Mouse (Mus musculus) hindbrain, embryonic 16.5 days (tissue): Measurements from ENCODE around the gene Lsamp. TPM values are rescaled to one million over a fixed set of nuclear protein-coding genes. Genes with fewer than 3 reads are reported as not detected.

ENCODE experiments used
- ATAC-seq: fragments of 200-750 bp; cut with Nextera tagmentation; 2 replicates; pipeline ENCODE4 v1.8.0; 2017; ENCODE audit warnings: moderate TSS enrichment, moderate library complexity
- H3K27ac ChIP-seq: fragments of 300-500 bp; sonication (generic); 2 replicates; pipeline ENCODE4 v1.5.1; 2014; ENCODE audit warnings: low read depth, mild to moderate bottlenecking, control low read depth, low read length, moderate library complexity
- H3K27me3 ChIP-seq: fragments of 300-500 bp; sonication (generic); replicated peaks from 2 replicates; pipeline ENCODE4 v1.6.1; 2014; ENCODE audit warnings: low read length; ENCODE audit not compliant: control insufficient read depth, insufficient read depth
- H3K36me3 ChIP-seq: fragments of 300-500 bp; sonication (generic); 2 replicates; pipeline ENCODE4 v1.6.1; 2014; ENCODE audit warnings: mild to moderate bottlenecking, low read length, moderate library complexity, mixed read lengths; ENCODE audit not compliant: control insufficient read depth, insufficient read depth
- H3K4me1 ChIP-seq: fragments of 300-500 bp; sonication (generic); 2 replicates; pipeline ENCODE4 v1.6.1; 2014; ENCODE audit warnings: low read depth, low read length; ENCODE audit not compliant: control insufficient read depth, insufficient read depth
- H3K4me2 ChIP-seq: fragments of 300-500 bp; sonication (generic); 2 replicates; pipeline ENCODE4 v1.6.1; 2014; ENCODE audit warnings: mild to moderate bottlenecking, low read length, control low read depth, moderate library complexity
- H3K4me3 ChIP-seq: fragments of 300-500 bp; sonication (generic); 2 replicates; pipeline ENCODE4 v1.5.1; 2014; ENCODE audit warnings: mild to moderate bottlenecking, low read length, control low read depth, moderate library complexity
- H3K9ac ChIP-seq: fragments of 300-500 bp; sonication (generic); 2 replicates; pipeline ENCODE4 v1.6.1; 2014; ENCODE audit warnings: low read depth, mild to moderate bottlenecking, control low read depth, low read length, moderate library complexity
- H3K9me3 ChIP-seq: fragments of 300-500 bp; sonication (generic); 2 replicates; pipeline ENCODE4 v1.6.1; 2014; ENCODE audit warnings: mild to moderate bottlenecking, low read length, moderate library complexity; ENCODE audit not compliant: control insufficient read depth
- WGBS: fragments of 180-500 bp; shearing (Covaris S2); extraction: QIAGEN DNeasy Blood & Tissue Kit; methylation state at CpG from one replicate; pipeline ENCODE4 v1.1.7; 2014; 5-methylcytosine and 5-hydroxymethylcytosine counted together
- polyA plus RNA-seq: library from polyadenylated mRNA; unstranded; fragments of >200 nt; fragmentation: Nextera tagmentation; extraction: Ambion mirVana; gene quantifications from 2 replicates; pipeline ENCODE4 v1.2.1, GENCODE M21; 2015

The Lsamp gene
- polyA plus RNA-seq, 1 experiment from 2014 or later: 107 TPM

DNA sequence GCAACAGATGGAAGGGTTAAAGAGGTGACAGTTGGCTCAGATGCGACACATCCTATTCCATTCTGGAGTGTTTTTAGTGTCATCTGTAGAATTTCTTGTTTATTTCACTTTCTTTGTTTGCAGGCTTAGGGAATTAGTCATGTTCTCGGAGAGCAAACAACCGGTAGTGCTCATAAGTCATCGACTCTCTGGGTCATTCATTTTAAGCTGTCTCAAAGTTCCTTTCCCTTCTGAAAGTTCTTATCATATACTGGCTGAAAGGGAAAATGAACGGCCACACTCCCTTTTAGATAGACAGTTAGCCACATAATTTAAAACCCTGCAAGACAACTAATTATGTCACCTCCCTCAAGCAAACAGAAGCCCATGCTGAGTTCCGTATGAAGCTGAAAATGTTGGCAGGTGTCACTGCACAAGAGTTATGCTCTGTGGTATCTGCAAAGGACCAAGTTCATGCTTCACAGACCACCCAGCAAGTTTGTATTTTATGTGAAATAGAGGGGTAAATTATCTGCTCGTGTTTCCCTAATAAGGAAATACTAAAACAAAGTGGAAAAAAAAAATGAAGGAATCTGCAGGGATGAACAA lies 1079.2 kb downstream of the Lsamp start:
- Histone ChIP-seq H3K27me3 (no peaks in the 10 kb centered on the region), H3K9ac (no peak overlapping the region), H3K27ac (no peak overlapping the region), H3K4me3 (no peak overlapping the region), H3K36me3 (no peaks in the 10 kb centered on the region), H3K4me1 (no peaks in the 10 kb centered on the region), H3K4me2 (no peak overlapping the region), H3K9me3 (no peaks in the 10 kb centered on the region)
- ATAC-seq: no peak
- 66% methylated on average over 7 of the region's 7 CpGs for WGBS

- Histone ChIP-seq H3K9me3 (no peaks in the 10 kb centered on the region), H3K4me3 (no peak overlapping the region), H3K4me2 (no peak overlapping the region), H3K27ac (no peak overlapping the region), H3K27me3 (no peaks in the 10 kb centered on the region), H3K36me3 (no peaks in the 10 kb centered on the region), H3K4me1 (no peaks in the 10 kb centered on the region), H3K9ac (no peak overlapping the region)
- WGBS: 93% methylated on average over 2 of the region's 2 CpGs
- ATAC-seq: no peak
Measured at GRCm38 (mm10) chr16:41073470-41073869, 1089.3 kb downstream of the Lsamp start.

- H3K27me3 ChIP-seq: no peaks in the 10 kb centered on the region
- no peak overlapping the region for H3K9ac ChIP-seq
- no peaks in the 10 kb centered on the region for H3K36me3 ChIP-seq
- WGBS: 94% methylated on average over 2 of the region's 2 CpGs
- H3K4me2 ChIP-seq: no peak overlapping the region
- H3K4me3 ChIP-seq: no peak overlapping the region
- no peaks in the 10 kb centered on the region for H3K4me1 ChIP-seq
- H3K27ac ChIP-seq: no peak overlapping the region
- no peaks in the 10 kb centered on the region for H3K9me3 ChIP-seq
- ATAC-seq: no peak
Measured at GRCm38 (mm10) chr16:41088648-41089047, 1104.5 kb downstream of the Lsamp start.

- H3K36me3 ChIP-seq: no peaks in the 10 kb centered on the region
- H3K4me1 ChIP-seq: no peaks in the 10 kb centered on the region
- H3K4me2 ChIP-seq: no peak overlapping the region
- 57% methylated on average over 2 of the region's 2 CpGs for WGBS
- H3K27ac ChIP-seq: no peak overlapping the region
- no peaks in the 10 kb centered on the region for H3K27me3 ChIP-seq
- ATAC-seq: no peak
- H3K4me3 ChIP-seq: no peak overlapping the region
- H3K9ac ChIP-seq: no peak overlapping the region
- no peaks in the 10 kb centered on the region for H3K9me3 ChIP-seq
Measured at GRCm38 (mm10) chr16:41090092-41090491, 1105.9 kb downstream of the Lsamp start.

GRCm38 (mm10) chr16:41091259-41091658 lies 1107.1 kb downstream of the Lsamp start:
- Histone ChIP-seq H3K9ac (no peak overlapping the region), H3K27ac (no peak overlapping the region), H3K27me3 (no peaks in the 10 kb centered on the region), H3K4me1 (no peaks in the 10 kb centered on the region), H3K4me3 (no peak overlapping the region), H3K36me3 (no peaks in the 10 kb centered on the region), H3K4me2 (no peak overlapping the region), H3K9me3 (no peaks in the 10 kb centered on the region)
- no peak for ATAC-seq

GRCm38 (mm10) chr16:41102805-41103204 lies 1118.6 kb downstream of the Lsamp start:
- Histone ChIP-seq H3K36me3 (no peaks in the 10 kb centered on the region), H3K27me3 (no peaks in the 10 kb centered on the region), H3K27ac (no peak overlapping the region), H3K9ac (no peak overlapping the region), H3K4me2 (no peak overlapping the region), H3K4me1 (no peaks in the 10 kb centered on the region), H3K4me3 (no peak overlapping the region), H3K9me3 (no peaks in the 10 kb centered on the region)
- no peak for ATAC-seq
- WGBS: 87% methylated on average over 3 of the region's 3 CpGs

DNA sequence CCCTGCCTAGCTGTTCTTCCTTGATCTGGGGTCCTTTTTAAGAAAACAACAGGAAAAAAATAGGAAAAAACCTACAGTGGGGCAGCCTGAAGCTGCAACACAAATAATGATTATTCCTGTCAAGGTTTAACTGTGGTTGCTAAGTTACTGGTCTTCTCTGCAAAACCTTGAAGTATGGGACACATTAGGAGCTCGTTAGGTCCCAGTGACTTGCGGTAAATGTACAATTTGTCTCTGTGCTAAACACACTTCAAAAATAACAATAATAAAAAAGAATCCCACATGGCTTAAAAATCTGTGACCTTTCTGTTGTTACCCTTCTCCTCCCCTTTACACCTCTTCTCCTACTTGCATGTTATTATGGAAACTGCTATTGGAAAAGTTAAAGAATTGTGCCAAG lies 1140.2 kb downstream of the Lsamp start:
- Histone ChIP-seq H3K27ac (no peak overlapping the region), H3K4me2 (no peak overlapping the region), H3K4me1 (no peaks in the 10 kb centered on the region), H3K27me3 (no peaks in the 10 kb centered on the region), H3K9me3 (no peaks in the 10 kb centered on the region), H3K4me3 (no peak overlapping the region), H3K36me3 (no peaks in the 10 kb centered on the region), H3K9ac (no peak overlapping the region)
- no peak for ATAC-seq
- WGBS: 61% methylated on average over 2 of the region's 2 CpGs

DNA sequence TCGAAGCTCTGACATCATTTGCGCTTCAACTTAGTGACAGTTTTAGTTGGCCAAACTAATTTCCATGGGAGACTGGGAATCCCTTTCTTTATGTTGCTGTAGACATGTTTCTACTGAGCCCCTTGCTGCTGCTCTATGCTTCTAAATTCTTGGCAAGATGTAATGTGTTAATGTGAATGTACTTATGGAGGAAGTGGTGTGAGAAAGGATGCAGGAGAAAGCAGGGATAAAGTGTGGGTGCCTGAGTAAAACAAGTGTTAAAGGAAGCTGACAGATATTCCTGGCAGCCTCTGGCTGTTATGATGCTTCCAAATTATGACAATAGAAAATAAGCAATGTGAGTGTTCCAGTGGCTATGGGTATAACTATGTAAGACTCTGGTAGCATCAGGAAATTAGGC lies 1140.9 kb downstream of the Lsamp start:
- H3K27me3 ChIP-seq: no peaks in the 10 kb centered on the region
- no peaks in the 10 kb centered on the region for H3K4me1 ChIP-seq
- 81% methylated on average over 2 of the region's 2 CpGs for WGBS
- no peak overlapping the region for H3K4me3 ChIP-seq
- no peak overlapping the region for H3K4me2 ChIP-seq
- no peak for ATAC-seq
- H3K9ac ChIP-seq: no peak overlapping the region
- H3K9me3 ChIP-seq: no peaks in the 10 kb centered on the region
- H3K36me3 ChIP-seq: no peaks in the 10 kb centered on the region
- H3K27ac ChIP-seq: no peak overlapping the region

DNA sequence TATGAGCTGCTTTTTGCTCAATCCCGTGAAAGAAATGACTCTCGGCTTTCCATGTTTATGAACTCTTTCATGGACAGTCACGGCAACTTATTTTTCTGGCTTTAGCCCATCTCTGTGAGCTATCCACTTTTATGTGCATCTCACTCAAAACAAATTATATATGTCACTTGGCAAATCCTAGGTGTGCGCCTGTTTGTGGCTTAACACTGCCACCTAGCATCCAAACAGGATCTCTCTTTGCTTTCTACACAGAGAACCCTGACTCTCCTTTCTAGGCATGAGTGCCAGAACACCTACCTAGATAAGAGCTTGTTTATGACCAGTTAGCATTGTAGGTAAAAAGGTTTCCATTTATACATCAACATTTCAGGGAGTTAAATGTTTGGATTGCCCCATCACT lies 1146.9 kb downstream of the Lsamp start:
- Histone ChIP-seq H3K4me3 (no peak overlapping the region), H3K9ac (no peak overlapping the region), H3K4me1 (no peaks in the 10 kb centered on the region), H3K4me2 (no peak overlapping the region), H3K36me3 (no peaks in the 10 kb centered on the region), H3K27me3 (no peaks in the 10 kb centered on the region), H3K9me3 (no peaks in the 10 kb centered on the region), H3K27ac (no peak overlapping the region)
- WGBS: 66% methylated on average over 4 of the region's 4 CpGs
- ATAC-seq: no peak

DNA sequence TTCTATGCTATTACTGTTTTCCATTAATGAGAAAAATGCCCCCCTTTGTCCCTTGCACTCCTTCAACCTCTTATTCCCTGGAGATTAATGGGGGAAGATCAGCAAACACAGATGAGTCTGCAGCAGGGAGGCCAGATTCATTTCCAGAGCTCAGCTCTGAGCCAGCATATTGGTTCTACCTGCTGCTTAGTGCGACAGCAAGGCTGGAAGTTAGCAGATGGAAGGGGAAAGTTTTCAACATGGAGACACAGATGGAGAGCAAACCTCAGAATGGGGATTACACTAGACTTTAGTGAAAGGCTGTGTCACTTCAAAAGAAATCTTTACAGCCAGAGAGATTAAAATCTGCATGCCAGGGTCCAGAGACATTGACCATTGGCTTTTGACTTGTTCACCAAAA lies 1188.7 kb downstream of the Lsamp start:
- ATAC-seq: no peak
- Histone ChIP-seq H3K36me3 (no peaks in the 10 kb centered on the region), H3K4me3 (no peak overlapping the region), H3K27ac (no peak overlapping the region), H3K4me2 (no peak overlapping the region), H3K4me1 (no peaks in the 10 kb centered on the region), H3K27me3 (no peaks in the 10 kb centered on the region), H3K9me3 (no peaks in the 10 kb centered on the region), H3K9ac (no peak overlapping the region)
- WGBS: 76% methylated on average over 1 of the region's 1 CpGs
